Mouse (Mus musculus) cerebellum, adult 2 months (tissue): ENCODE measurements around the gene Nsg2.

Experiments
- CTCF ChIP-seq: fragments of 200-500 bp; IDR thresholded peaks from 2 replicates; pipeline ENCODE4 v1.5.1; 2011; ENCODE audit warnings: low read depth, mild to moderate bottlenecking, control low read depth, low read length, moderate library complexity, borderline replicate concordance; ENCODE audit not compliant: insufficient read depth
- POLR2A ChIP-seq: fragments of 200-500 bp; IDR thresholded peaks from 2 replicates; pipeline ENCODE4 v1.6.1; 2011; ENCODE audit warnings: low read length, control low read depth, borderline replicate concordance; ENCODE audit not compliant: insufficient read depth

- no peak for TF ChIP-seq POLR2A
- TF ChIP-seq CTCF, result no peak
Measured at GRCm38 (mm10) chr11:32057389-32057788, 57.1 kb downstream of the Nsg2 start.
